Mouse (Mus musculus) thymus, postnatal 25 days (tissue): ENCODE data around the gene Tmem158.

Experiments
- DNase-seq: peaks from one replicate; pipeline ENCODE4 v3.0.0; 2022

Tmem158 gene

GRCm38 (mm10) chr9:123260611-123261021 is at the start of gene Tmem158:
Tmem158 (minus strand) TSS chr9:123260764.
- DNase-seq: peak; percentile 90

DNA sequence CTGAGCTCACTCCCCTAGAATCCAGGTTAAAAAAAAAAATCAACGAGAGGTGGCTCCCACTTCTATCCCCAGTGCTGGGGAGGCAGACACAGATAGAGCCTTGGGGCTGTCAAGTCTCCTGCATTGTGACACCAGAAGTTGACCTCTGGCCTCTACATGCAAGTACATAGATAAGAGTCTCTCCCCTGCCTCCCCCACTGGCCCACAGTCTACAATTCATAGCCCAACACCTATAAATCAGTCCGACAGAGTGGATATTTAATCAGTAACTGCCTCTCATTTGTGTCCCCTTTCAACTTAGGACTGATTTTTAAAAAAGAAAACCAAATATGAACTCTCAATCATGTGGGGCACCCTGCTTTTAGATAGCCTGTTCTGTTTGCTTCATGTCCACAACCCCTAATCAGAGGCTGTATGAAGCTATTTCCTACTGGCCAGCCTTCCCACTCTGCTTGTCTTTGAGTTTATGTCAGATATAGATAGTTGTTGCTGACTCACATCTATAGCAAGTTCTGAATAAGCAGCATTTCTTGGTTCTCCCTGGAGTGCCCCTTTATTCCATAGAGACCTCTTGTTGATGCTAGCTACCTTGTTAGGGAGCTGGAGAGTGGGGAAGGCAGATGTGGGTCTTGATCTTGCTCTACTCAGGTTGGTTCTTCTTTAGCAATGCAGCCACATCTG is 49.3 kb upstream of the Tmem158 start:
- DNase-seq: no peak

GRCm38 (mm10) chr9:123309073-123309472 is 48.5 kb upstream of the Tmem158 start:
- no peak for DNase-seq

GRCm38 (mm10) chr9:123304917-123305316 is 44.4 kb upstream of the Tmem158 start:
- no peak for DNase-seq

GRCm38 (mm10) chr9:123303952-123304351 is 43.4 kb upstream of the Tmem158 start:
- no peak for DNase-seq

GRCm38 (mm10) chr9:123302759-123303313 is 42.3 kb upstream of the Tmem158 start:
- no peak for DNase-seq

- DNase-seq: no peak
Measured at GRCm38 (mm10) chr9:123297862-123298261, 37.3 kb upstream of the Tmem158 start.

- DNase-seq: no peak
Measured at GRCm38 (mm10) chr9:123296229-123296628, 35.7 kb upstream of the Tmem158 start.

DNA sequence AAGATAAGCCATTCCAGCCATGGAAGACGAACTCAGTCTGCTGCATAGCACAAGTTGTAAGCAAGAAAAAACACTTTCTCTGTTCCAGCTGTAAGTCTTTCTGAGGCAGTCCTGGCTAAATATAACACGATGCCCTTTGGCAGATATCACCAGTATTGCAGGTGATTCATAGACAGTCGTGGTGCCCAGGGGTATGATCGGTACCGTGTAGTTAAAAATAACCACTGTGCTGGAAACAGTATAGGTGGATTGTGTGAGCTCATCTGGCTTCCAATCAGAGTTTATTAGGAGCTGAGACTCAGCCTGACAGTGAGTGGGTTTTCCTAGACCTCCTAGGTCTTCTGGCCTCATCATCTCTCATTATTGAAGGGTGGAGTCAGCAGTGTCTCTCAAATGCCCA is 34.0 kb upstream of the Tmem158 start:
- no peak for DNase-seq

DNA sequence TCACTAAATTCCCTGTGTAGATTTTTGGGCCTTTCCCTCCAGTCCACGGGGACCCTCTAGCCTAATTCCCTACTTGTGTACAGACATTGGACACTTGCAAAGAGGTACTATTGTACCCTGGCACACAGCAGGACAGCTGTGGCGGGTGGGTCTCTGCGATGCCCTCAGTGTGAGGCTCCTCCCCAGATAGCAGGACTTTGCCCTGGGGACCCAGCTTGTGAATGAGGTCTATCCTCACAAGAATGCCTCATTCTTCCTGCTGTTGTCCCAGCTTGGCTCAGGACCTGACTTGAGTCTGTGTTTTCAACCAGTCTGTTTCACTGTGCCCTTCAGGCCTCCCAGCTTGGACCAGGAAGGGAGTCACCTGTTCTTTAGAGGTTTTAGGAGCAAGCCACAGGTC is 27.8 kb upstream of the Tmem158 start:
- no peak for DNase-seq

GRCm38 (mm10) chr9:123285623-123286022 is 25.1 kb upstream of the Tmem158 start:
- no peak for DNase-seq

- DNase-seq: no peak
Measured at GRCm38 (mm10) chr9:123280775-123281174, 20.2 kb upstream of the Tmem158 start.

GRCm38 (mm10) chr9:123278003-123278402 is 17.4 kb upstream of the Tmem158 start:
- DNase-seq: no peak

DNA sequence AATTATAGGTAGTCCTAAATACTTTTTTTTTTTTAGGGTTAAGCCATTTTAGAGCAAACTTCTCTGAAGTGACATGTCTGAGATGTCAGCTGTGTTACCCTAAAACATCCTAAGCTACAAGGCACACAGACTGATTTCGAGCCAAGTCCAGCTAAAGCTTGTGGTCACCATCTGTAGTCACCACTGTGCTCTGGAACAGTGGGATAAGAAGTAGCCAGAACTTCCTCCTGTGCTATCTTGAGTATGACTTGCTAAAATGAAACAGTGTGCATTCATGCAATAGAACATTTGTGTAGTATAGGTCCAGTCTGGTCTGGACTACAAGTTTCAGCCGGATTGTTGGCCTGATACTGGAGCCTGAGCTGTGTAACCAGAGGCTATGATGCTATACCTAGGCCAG is 14.8 kb upstream of the Tmem158 start:
- no peak for DNase-seq

DNA sequence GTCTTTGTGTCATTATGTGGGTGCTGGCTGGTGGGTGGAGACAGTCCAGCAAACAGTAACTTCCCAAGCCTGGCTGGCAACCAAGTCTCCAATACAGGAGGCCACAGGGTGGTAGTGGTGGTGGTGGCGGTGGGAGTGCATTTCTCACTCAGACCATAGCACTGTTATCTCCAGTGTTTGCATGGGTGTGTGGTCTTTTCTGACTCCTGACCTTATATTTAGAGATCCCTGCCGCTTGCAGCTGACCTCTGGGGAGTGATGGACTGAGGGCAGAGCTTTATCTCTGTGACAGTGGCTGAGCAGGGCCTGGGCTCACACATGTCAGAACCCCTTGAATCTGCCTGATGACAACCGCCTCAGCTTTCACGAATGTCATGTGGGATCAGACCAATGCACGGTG is 14.1 kb upstream of the Tmem158 start:
- no peak for DNase-seq

- DNase-seq: no peak
Measured at GRCm38 (mm10) chr9:123273876-123274275, 13.3 kb upstream of the Tmem158 start.

DNA sequence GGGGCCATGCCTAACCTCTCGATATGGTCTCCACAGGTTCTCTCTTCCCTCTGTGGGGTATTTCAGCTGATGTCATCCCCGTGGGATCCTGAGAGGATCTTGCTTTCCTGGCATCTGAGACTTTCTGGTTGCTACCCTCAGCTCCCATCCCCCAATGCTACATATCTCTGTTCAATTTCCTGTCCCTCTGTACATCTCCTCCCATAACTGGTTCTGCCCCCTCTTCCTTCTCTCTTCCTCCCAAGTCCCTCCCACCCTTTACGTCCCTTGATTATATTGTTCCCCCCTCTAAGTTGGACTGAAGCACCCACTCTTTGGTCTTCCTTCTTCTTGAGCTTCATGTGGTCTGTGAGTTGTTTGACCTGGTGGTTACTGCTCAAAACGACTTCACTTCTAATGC is 11.0 kb upstream of the Tmem158 start:
- no peak for DNase-seq

- no peak for DNase-seq
Measured at GRCm38 (mm10) chr9:123269906-123270558, 9.5 kb upstream of the Tmem158 start.

GRCm38 (mm10) chr9:123259896-123260610 is 511 bp downstream of the Tmem158 start:
- DNase-seq: peak; percentile 52

DNA sequence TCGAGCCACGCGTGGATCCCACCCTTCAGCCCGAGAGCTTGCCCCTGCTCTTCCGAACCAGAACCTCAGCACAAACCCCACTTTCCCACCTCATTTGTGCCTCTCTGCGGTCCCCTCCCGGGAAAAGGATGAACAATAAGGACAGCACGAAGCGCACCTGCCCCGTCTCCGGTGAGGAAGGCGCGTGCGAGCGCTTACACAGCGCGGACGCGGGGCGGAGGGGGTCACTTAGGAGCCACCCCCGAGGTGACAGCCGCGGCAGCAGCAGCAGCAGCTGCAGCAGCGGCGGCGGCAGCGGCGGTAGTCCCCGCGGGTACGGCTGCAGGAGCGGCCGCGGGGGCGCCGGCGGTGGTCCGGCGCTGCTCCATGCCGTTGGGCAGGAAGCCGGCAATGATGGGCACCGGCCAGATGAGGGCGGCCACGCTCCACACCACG is 1.1 kb downstream of the Tmem158 start:
- DNase-seq: peak; percentile 52

GRCm38 (mm10) chr9:123258796-123259195 is 1.8 kb downstream of the Tmem158 start:
- DNase-seq: no peak

DNA sequence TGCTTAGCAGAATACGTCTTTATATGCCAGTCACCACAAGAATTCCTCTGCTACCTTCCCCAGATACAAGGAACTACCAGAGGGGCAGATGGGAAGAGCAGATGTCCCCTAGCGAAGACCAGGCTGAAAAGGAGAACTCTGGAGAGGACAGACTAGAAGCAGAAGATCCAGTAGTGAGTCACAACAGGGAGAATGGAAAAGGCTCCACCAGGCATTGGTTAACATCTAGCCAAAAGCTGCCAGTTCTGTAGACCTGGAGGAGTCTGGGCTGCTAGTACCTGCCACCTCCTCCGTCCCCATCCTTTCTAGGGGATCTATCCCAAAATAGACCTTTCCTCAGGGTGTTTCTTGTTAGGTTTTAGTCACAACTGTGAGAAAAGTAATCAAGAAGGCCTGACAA is 4.8 kb downstream of the Tmem158 start:
- DNase-seq: no peak

GRCm38 (mm10) chr9:123247992-123248391 is 12.6 kb downstream of the Tmem158 start:
- no peak for DNase-seq

GRCm38 (mm10) chr9:123245146-123245545 is 15.4 kb downstream of the Tmem158 start:
- DNase-seq: no peak
